Mouse (Mus musculus): ENCODE data around the gene Trpc7. TPM values are rescaled to one million over a fixed set of nuclear protein-coding genes. Genes with fewer than 3 reads are reported as not detected.

The Trpc7 gene
- polyA plus RNA-seq, 1 experiment from 2014 or later: not detected

DNA sequence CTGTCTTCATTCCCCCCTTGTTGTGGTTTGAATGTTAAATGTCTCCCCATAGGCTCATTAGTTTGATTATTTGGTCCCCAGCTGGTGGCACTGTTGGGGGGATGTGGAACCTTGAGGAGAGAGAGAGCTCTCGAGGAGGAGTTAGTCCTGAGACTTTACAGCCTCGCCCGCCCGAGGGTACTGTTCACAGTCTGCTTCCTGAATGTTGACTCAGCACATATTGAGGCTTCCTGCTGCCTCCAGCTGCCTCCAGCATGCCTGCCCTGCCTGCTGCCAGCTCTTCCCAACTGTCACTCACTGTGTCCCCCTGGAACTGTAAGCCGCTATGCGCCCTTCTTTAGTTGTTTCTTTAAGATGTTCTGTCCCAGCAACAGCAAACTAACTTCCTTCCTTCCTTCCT, 31.2 kb downstream of the Trpc7 start:
- Histone ChIP-seq H3K4me2 (replicated peaks) (no peak overlapping the region), H3K27ac (replicated peaks) (no peak overlapping the region), H3K9me3 (replicated peaks) (no peaks in the 10 kb centered on the region), H3K4me1 (peaks cover 15% of the 10 kb centered on the region; the same call in 1 of the 2 replicates), H3K27me3 (no peaks in the 10 kb centered on the region), H3K4me3 (replicated peaks) (no peak overlapping the region), H3K36me3 (no peaks in the 10 kb centered on the region), H3K9ac (no peak overlapping the region)
- WGBS: 74% methylated on average over 6 of the region's 6 CpGs
- ATAC-seq (ENCODE audit: insufficient number of reproducible peaks, low FRiP score, low TSS enrichment, low read depth): no peak

DNA sequence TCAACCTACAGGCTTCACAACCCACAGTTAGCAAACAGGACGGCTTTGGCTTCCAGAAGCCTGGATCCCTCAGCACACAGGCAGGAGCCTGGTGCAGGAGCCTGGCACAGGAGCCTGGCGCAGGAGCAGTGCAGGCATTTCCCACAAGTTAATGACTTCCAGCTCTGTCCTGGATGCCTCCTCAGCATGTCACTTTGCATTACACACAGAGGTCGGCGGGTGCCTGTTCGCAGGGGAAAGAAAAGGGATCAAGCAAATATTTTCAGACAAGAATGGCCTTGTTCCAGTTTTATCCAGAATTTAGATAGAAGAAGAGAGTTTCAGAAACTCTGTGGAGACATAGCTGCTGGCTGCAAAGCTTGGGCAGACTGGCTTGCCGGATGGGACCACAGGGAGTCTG, 33.8 kb downstream of the Trpc7 start:
- no peak overlapping the region for H3K27ac ChIP-seq (replicated peaks)
- WGBS: 25% methylated on average over 6 of the region's 6 CpGs

GRCm38 (mm10) chr13:56854506-56854905, 41.3 kb downstream of the Trpc7 start:
- Histone ChIP-seq H3K4me2 (replicated peaks) (no peak overlapping the region), H3K27me3 (no peaks in the 10 kb centered on the region), H3K9ac (no peak overlapping the region), H3K27ac (replicated peaks) (no peak overlapping the region), H3K4me1 (no peaks in the 10 kb centered on the region), H3K4me3 (replicated peaks) (no peak overlapping the region), H3K36me3 (no peaks in the 10 kb centered on the region), H3K9me3 (replicated peaks) (no peaks in the 10 kb centered on the region)
- ATAC-seq (ENCODE audit: insufficient number of reproducible peaks, low FRiP score, low TSS enrichment, low read depth): no peak
- WGBS: 58% methylated on average over 8 of the region's 8 CpGs

More for the DNA sequence above, 33.8 kb downstream of the Trpc7 start:
- Histone ChIP-seq H3K9ac (no peak overlapping the region), H3K4me2 (replicated peaks) (no peak overlapping the region), H3K4me3 (replicated peaks) (no peak overlapping the region), H3K27me3 (no peaks in the 10 kb centered on the region), H3K36me3 (no peaks in the 10 kb centered on the region), H3K9me3 (replicated peaks) (no peaks in the 10 kb centered on the region), H3K4me1 (peaks cover 15% of the 10 kb centered on the region; the same call in 1 of the 2 replicates)
- ATAC-seq (ENCODE audit: insufficient number of reproducible peaks, low FRiP score, low TSS enrichment, low read depth): no peak

- no peak for ATAC-seq (ENCODE audit: insufficient number of reproducible peaks, low FRiP score, low TSS enrichment, low read depth)
- Histone ChIP-seq H3K9me3 (replicated peaks) (no peaks in the 10 kb centered on the region), H3K4me3 (replicated peaks) (no peak overlapping the region), H3K36me3 (no peaks in the 10 kb centered on the region), H3K4me2 (replicated peaks) (no peak overlapping the region), H3K9ac (no peak overlapping the region), H3K4me1 (no peaks in the 10 kb centered on the region), H3K27me3 (no peaks in the 10 kb centered on the region), H3K27ac (replicated peaks) (no peak overlapping the region)
- 49% methylated on average over 5 of the region's 5 CpGs for WGBS
These were observed 42.4 kb downstream of the Trpc7 start for GRCm38 (mm10) chr13:56853436-56853835.

DNA sequence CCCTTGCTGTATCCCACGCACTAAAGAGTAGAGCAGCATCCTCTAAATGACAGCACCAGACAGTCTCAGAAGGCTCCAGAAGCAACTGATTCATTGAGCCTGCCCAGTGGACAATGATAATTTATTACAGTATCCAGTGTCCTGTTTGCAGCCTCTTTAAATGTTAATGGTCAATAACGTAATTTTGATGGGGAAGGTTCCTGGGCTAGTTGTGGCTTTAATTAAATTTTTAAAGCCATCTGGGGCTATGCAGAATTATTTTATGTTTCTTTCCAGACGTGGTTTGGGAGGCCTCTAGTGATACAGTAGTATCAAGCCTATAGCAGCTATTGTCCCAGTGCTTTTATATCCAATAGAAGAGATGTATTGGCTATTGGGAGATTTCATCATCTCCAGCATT, 49.9 kb downstream of the Trpc7 start:
- H3K4me1 ChIP-seq: no peaks in the 10 kb centered on the region
- H3K4me3 ChIP-seq (replicated peaks): no peak overlapping the region
- 78% methylated on average over 3 of the region's 3 CpGs for WGBS
- H3K27me3 ChIP-seq: no peaks in the 10 kb centered on the region
- H3K9ac ChIP-seq: no peak overlapping the region
- no peak for ATAC-seq (ENCODE audit: insufficient number of reproducible peaks, low FRiP score, low TSS enrichment, low read depth)
- H3K27ac ChIP-seq (replicated peaks): no peak overlapping the region
- H3K36me3 ChIP-seq: no peaks in the 10 kb centered on the region
- no peak overlapping the region for H3K4me2 ChIP-seq (replicated peaks)
- H3K9me3 ChIP-seq (replicated peaks): no peaks in the 10 kb centered on the region

DNA sequence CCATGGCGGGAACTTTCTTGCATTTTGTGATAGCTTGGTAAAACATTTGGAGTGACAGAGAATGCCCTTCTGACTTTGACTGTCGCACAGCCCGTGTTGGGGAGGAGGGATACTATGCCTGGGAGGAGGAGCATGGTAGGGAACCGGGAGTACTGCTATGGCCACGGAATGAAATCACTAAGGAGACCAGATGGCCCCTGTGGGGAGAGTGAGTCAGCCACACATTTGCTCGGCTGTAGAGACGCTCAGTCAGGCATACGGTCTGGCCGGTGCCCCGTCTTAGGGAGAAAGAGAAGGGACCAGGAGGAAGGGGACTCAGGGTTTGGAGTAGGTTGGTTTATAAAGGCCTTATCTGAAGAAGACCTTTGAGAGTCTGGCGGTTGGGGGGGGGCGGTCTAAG, 80.3 kb downstream of the Trpc7 start:
- Histone ChIP-seq H3K4me1 (0 out of 2 replicates have a peak, but pooled peaks cover 3% of the 10 kb centered on the region), H3K27ac (replicated peaks) (no peak overlapping the region), H3K27me3 (no peaks in the 10 kb centered on the region), H3K9ac (no peak overlapping the region), H3K4me3 (replicated peaks) (no peak overlapping the region), H3K36me3 (no peaks in the 10 kb centered on the region), H3K4me2 (replicated peaks) (no peak overlapping the region), H3K9me3 (replicated peaks) (no peaks in the 10 kb centered on the region)
- ATAC-seq (ENCODE audit: insufficient number of reproducible peaks, low FRiP score, low TSS enrichment, low read depth): no peak
- WGBS: 89% methylated on average over 12 of the region's 12 CpGs

- Histone ChIP-seq H3K27ac (replicated peaks) (no peak overlapping the region), H3K27me3 (no peaks in the 10 kb centered on the region), H3K4me3 (replicated peaks) (peak overlapping the region; percentile 37), H3K4me2 (replicated peaks) (peak overlapping the region; percentile 63), H3K36me3 (no peaks in the 10 kb centered on the region), H3K9ac (no peak overlapping the region), H3K4me1 (peaks cover 3% of the 10 kb centered on the region; the same call in 1 of the 2 replicates), H3K9me3 (replicated peaks) (no peaks in the 10 kb centered on the region)
- ATAC-seq (ENCODE audit: insufficient number of reproducible peaks, low FRiP score, low TSS enrichment, low read depth): peak; percentile 47; the same call in 1 of the 2 replicates
- 7% methylated on average over 27 of the region's 27 CpGs for WGBS
These were observed 88.9 kb downstream of the Trpc7 start for GRCm38 (mm10) chr13:56806776-56807490.

GRCm38 (mm10) chr13:56805131-56805530, 90.7 kb downstream of the Trpc7 start:
- H3K9me3 ChIP-seq (replicated peaks): no peaks in the 10 kb centered on the region
- H3K4me2 ChIP-seq (replicated peaks): no peak overlapping the region
- no peak overlapping the region for H3K9ac ChIP-seq
- no peak overlapping the region for H3K4me3 ChIP-seq (replicated peaks)
- peaks cover 3% of the 10 kb centered on the region; the same call in 1 of the 2 replicates for H3K4me1 ChIP-seq
- no peak for ATAC-seq (ENCODE audit: insufficient number of reproducible peaks, low FRiP score, low TSS enrichment, low read depth)
- 68% methylated on average over 3 of the region's 3 CpGs for WGBS
- no peak overlapping the region for H3K27ac ChIP-seq (replicated peaks)
- no peaks in the 10 kb centered on the region for H3K27me3 ChIP-seq
- H3K36me3 ChIP-seq: no peaks in the 10 kb centered on the region

DNA sequence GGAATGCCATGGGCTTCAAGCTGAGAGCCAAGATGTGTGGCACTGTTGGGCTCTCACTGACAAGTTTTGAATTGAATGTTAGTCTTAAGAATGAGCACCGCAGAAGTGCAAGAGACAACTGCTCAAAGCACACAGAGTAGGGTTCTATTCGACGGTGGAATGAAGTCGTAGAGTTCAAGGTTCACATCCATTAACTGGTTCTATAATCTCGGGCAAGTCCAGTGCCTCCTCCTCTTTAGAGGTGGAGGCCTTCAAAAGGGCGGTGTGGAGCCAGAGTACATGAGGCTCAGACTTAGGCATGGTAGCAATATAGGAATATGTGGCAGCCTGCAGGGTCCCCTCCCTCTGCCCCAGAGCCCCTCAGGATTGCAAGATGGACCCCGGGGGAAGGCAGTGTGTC, 98.3 kb downstream of the Trpc7 start:
- no peak overlapping the region for H3K27ac ChIP-seq (replicated peaks)
- H3K27me3 ChIP-seq: no peaks in the 10 kb centered on the region
- H3K4me3 ChIP-seq (replicated peaks): no peak overlapping the region
- H3K9me3 ChIP-seq (replicated peaks): no peaks in the 10 kb centered on the region
- H3K9ac ChIP-seq: no peak overlapping the region
- H3K4me1 ChIP-seq: peaks cover 7% of the 10 kb centered on the region
- no peaks in the 10 kb centered on the region for H3K36me3 ChIP-seq
- ATAC-seq (ENCODE audit: insufficient number of reproducible peaks, low FRiP score, low TSS enrichment, low read depth): no peak
- WGBS: 80% methylated on average over 7 of the region's 7 CpGs
- H3K4me2 ChIP-seq (replicated peaks): no peak overlapping the region

DNA sequence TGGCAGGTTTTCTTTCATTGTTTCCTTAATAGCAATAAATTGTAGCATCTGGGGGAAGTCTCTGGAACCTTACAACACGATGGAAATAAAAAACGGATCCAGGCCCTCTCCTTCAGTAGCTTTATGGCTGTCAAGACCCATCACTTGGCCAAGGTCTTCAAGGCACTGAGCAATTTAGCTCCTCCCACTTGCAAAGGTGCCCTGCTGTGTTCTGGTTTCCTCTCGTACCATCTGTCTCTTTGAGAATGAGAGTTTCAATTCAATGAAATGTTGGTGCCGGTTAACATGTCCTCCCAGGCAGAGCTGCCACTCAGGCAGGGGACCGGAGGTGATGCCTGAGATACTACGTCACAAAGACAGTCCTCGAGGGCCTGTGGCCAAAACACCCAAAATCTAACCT, 100.3 kb downstream of the Trpc7 start:
- no peak overlapping the region for H3K27ac ChIP-seq (replicated peaks)
- ATAC-seq (ENCODE audit: insufficient number of reproducible peaks, low FRiP score, low TSS enrichment, low read depth): no peak
- no peaks in the 10 kb centered on the region for H3K36me3 ChIP-seq
- no peak overlapping the region for H3K4me3 ChIP-seq (replicated peaks)
- no peak overlapping the region for H3K4me2 ChIP-seq (replicated peaks)
- H3K9ac ChIP-seq: no peak overlapping the region
- no peaks in the 10 kb centered on the region for H3K27me3 ChIP-seq
- peaks cover 7% of the 10 kb centered on the region for H3K4me1 ChIP-seq
- H3K9me3 ChIP-seq (replicated peaks): no peaks in the 10 kb centered on the region
- WGBS: 72% methylated on average over 7 of the region's 7 CpGs

- no peak overlapping the region for H3K27ac ChIP-seq (replicated peaks)
- H3K9ac ChIP-seq: no peak overlapping the region
- peaks cover 7% of the 10 kb centered on the region for H3K4me1 ChIP-seq
- no peak overlapping the region for H3K4me3 ChIP-seq (replicated peaks)
- H3K27me3 ChIP-seq: no peaks in the 10 kb centered on the region
- WGBS: 41% methylated on average over 7 of the region's 7 CpGs
- ATAC-seq (ENCODE audit: insufficient number of reproducible peaks, low FRiP score, low TSS enrichment, low read depth): no peak
- H3K36me3 ChIP-seq: no peaks in the 10 kb centered on the region
- H3K4me2 ChIP-seq (replicated peaks): no peak overlapping the region
- H3K9me3 ChIP-seq (replicated peaks): no peaks in the 10 kb centered on the region
These were observed 101.4 kb downstream of the Trpc7 start for GRCm38 (mm10) chr13:56794441-56794840.

GRCm38 (mm10) chr13:56792844-56793243, 102.9 kb downstream of the Trpc7 start:
- no peak for ATAC-seq (ENCODE audit: insufficient number of reproducible peaks, low FRiP score, low TSS enrichment, low read depth)
- Histone ChIP-seq H3K4me3 (replicated peaks) (no peak overlapping the region), H3K27me3 (no peaks in the 10 kb centered on the region), H3K36me3 (no peaks in the 10 kb centered on the region), H3K9me3 (replicated peaks) (no peaks in the 10 kb centered on the region), H3K4me1 (peaks cover 7% of the 10 kb centered on the region), H3K9ac (no peak overlapping the region), H3K27ac (replicated peaks) (no peak overlapping the region), H3K4me2 (replicated peaks) (no peak overlapping the region)
- 74% methylated on average over 3 of the region's 3 CpGs for WGBS
